Mouse (Mus musculus) ES-E14 (cell line): ENCODE results near the gene Etfa. TPM values are rescaled to one million over a fixed set of nuclear protein-coding genes. Genes with fewer than 3 reads are reported as not detected.

Experiments used
- DNase-seq: peaks from one replicate; pipeline ENCODE4 v3.0.0-alpha.2; 2013; ENCODE audit warnings: low read depth, low spot score
- H3K27ac ChIP-seq: 2 replicates; pipeline ENCODE4 v1.5.1; 2012; ENCODE audit warnings: low read depth, mild to moderate bottlenecking, low read length, moderate library complexity, mixed read lengths; ENCODE audit not compliant: poor library complexity, insufficient read depth, severe bottlenecking
- H3K36me3 ChIP-seq: 2 replicates; pipeline ENCODE4 v1.6.1; 2012; ENCODE audit warnings: mild to moderate bottlenecking, low read length, moderate library complexity, mixed read lengths; ENCODE audit not compliant: control insufficient read depth, poor library complexity, insufficient read depth, severe bottlenecking
- H3K4me1 ChIP-seq, 2 experiments: fragments of 150-350 bp in 1 of 2; sonication (generic) in 1 of 2; 2 replicates each; pipeline ENCODE4 v1.6.1; 2012; ENCODE audit warnings: low read length in 2 of 2, mild to moderate bottlenecking in 1 of 2, mixed read lengths in 1 of 2; ENCODE audit not compliant: control insufficient read depth in 2 of 2, insufficient read depth in 2 of 2, poor library complexity in 1 of 2
- H3K4me3 ChIP-seq, 2 experiments: fragments of 150-350 bp in 1 of 2; sonication (generic) in 1 of 2; 2 replicates each; pipeline ENCODE4 v1.5.1; 2012; ENCODE audit warnings: low read length in 2 of 2, low read depth in 1 of 2, mild to moderate bottlenecking in 1 of 2, mixed read lengths in 1 of 2; ENCODE audit not compliant: insufficient read depth in 1 of 2, poor library complexity in 1 of 2, severe bottlenecking in 1 of 2
- H3K9ac ChIP-seq: 2 replicates; pipeline ENCODE4 v1.6.1; 2012; ENCODE audit warnings: low read depth, mild to moderate bottlenecking, low read length, mixed read lengths; ENCODE audit not compliant: poor library complexity, insufficient read depth, severe bottlenecking
- H3K9me3 ChIP-seq: fragments of 150-350 bp; sonication (generic); 2 replicates; pipeline ENCODE4 v1.6.1; 2012; ENCODE audit warnings: low read depth, mild to moderate bottlenecking, low read length; ENCODE audit not compliant: control insufficient read depth, insufficient read depth
- CHD2 ChIP-seq: IDR thresholded peaks from 2 replicates; pipeline ENCODE4 v1.6.1; 2014; ENCODE audit warnings: mild to moderate bottlenecking, low read depth, low read length, inconsistent platforms
- HCFC1 ChIP-seq: IDR thresholded peaks from 2 replicates; pipeline ENCODE4 v1.6.1; 2012; ENCODE audit warnings: low read length, inconsistent platforms, borderline replicate concordance; ENCODE audit not compliant: insufficient read depth
- MAFK ChIP-seq: IDR thresholded peaks from 2 replicates; pipeline ENCODE4 v1.6.1; 2014; ENCODE audit warnings: mild to moderate bottlenecking, low read depth, low read length, inconsistent platforms; ENCODE audit not compliant: insufficient read depth
- ZC3H11A ChIP-seq: IDR thresholded peaks from 2 replicates; pipeline ENCODE4 v1.6.1; 2012; ENCODE audit warnings: low read depth, mild to moderate bottlenecking, inconsistent platforms, low read length, borderline replicate concordance
- ZNF384 ChIP-seq: IDR thresholded peaks from 2 replicates; pipeline ENCODE4 v1.6.1; 2012; ENCODE audit warnings: low read depth, low read length, inconsistent platforms
- in situ Hi-C, 2 experiments: fragments of 600-800 bp; cut with MboI; formaldehyde crosslinking; loops; one replicate each; pipeline ENCODE4 v1.15.1; 2025; ENCODE audit warnings: low sequenced_read_pairs in 2 of 2, inconsistent platforms in 1 of 2; ENCODE audit not compliant: unreplicated experiment in 2 of 2
- total RNA-seq: library from RNA; depleted of rRNA; stranded (reverse); fragments of 300-350 nt; gene quantifications from 2 replicates; pipeline ENCODE4 v1.2.3, GENCODE M21; 2012

Etfa gene
- total RNA-seq, 1 experiment = 34.0 TPM

GRCm38 (mm10) chr9:55449108-55449507 is 62.9 kb downstream of the Etfa start:
- H3K36me3 ChIP-seq = no peaks in the 10 kb centered on the region; the same call in 1 of the 2 replicates
- no peak overlapping the region for H3K4me3 ChIP-seq
- in situ Hi-C loops = no loop called here
- no peaks in the 10 kb centered on the region for H3K9me3 ChIP-seq
- H3K9ac ChIP-seq = no peak overlapping the region
- no peak for DNase-seq
- H3K4me1 ChIP-seq = peaks cover 4 to 8% of the 10 kb centered on the region in 2 experiments; a peak in 2 of 4 replicates
- no peak for TF ChIP-seq MAFK
- no peak for TF ChIP-seq CHD2
- no peak for TF ChIP-seq ZC3H11A
- no peak for TF ChIP-seq ZNF384
- H3K27ac ChIP-seq = no peak overlapping the region

- Histone ChIP-seq H3K9ac (no peak overlapping the region), H3K27ac (no peak overlapping the region), H3K4me3 (no peak overlapping the region), H3K36me3 (no peaks in the 10 kb centered on the region; the same call in 1 of the 2 replicates), H3K9me3 (no peaks in the 10 kb centered on the region), H3K4me1 (peaks cover 4 to 8% of the 10 kb centered on the region in 2 experiments; a peak in 2 of 4 replicates)
- in situ Hi-C loops = no loop called here
- no peak for DNase-seq
- TF ChIP-seq CHD2 (no peak), HCFC1 (no peak), ZNF384 (no peak), MAFK (no peak), ZC3H11A (no peak)
Measured at GRCm38 (mm10) chr9:55447509-55447908, 64.5 kb downstream of the Etfa start.

- Histone ChIP-seq H3K4me1 (no peaks in the 10 kb centered on the region), H3K27ac (no peak overlapping the region), H3K9ac (no peak overlapping the region), H3K9me3 (no peaks in the 10 kb centered on the region), H3K4me3 (no peak overlapping the region), H3K36me3 (no peaks in the 10 kb centered on the region)
- in situ Hi-C loops = loop anchor here in 1 of 2 experiments (10.0 kb wide), 1 partner anchor 86 kb away; no protein-coding TSS in a partner anchor
- TF ChIP-seq ZNF384 (no peak), ZC3H11A (no peak), MAFK (no peak), CHD2 (no peak), HCFC1 (no peak)
- no peak for DNase-seq
Measured at GRCm38 (mm10) chr9:55439206-55439780, 72.8 kb downstream of the Etfa start.

GRCm38 (mm10) chr9:55438433-55438832 is 73.6 kb downstream of the Etfa start:
- no peak overlapping the region for H3K9ac ChIP-seq
- in situ Hi-C loops = loop anchor here in 1 of 2 experiments (10.0 kb wide), 1 partner anchor 86 kb away; no protein-coding TSS in a partner anchor
- H3K27ac ChIP-seq = no peak overlapping the region
- TF ChIP-seq CHD2 = no peak
- no peak for TF ChIP-seq MAFK
- TF ChIP-seq ZNF384 = no peak
- no peak for TF ChIP-seq ZC3H11A
- no peak for TF ChIP-seq HCFC1
- H3K36me3 ChIP-seq = no peaks in the 10 kb centered on the region
- no peak overlapping the region for H3K4me3 ChIP-seq
- no peaks in the 10 kb centered on the region for H3K9me3 ChIP-seq
- no peaks in the 10 kb centered on the region for H3K4me1 ChIP-seq
- DNase-seq = no peak

- no peak for DNase-seq
- Histone ChIP-seq H3K27ac (no peak overlapping the region), H3K9me3 (no peaks in the 10 kb centered on the region), H3K4me1 (peaks cover 0 to 4% of the 10 kb centered on the region in 2 experiments; a peak in 2 of 4 replicates), H3K4me3 (no peak overlapping the region), H3K36me3 (no peaks in the 10 kb centered on the region), H3K9ac (no peak overlapping the region)
- TF ChIP-seq CHD2 (no peak), HCFC1 (no peak), MAFK (no peak), ZC3H11A (no peak), ZNF384 (no peak)
- in situ Hi-C loops = loop anchor here in 1 of 2 experiments (10.0 kb wide), 1 partner anchor 91 kb away; no protein-coding TSS in a partner anchor
Measured at GRCm38 (mm10) chr9:55433875-55434274, 78.2 kb downstream of the Etfa start.
